ENCODE assay signal across 30 mouse cellular contexts in the genomic region with DNA sequence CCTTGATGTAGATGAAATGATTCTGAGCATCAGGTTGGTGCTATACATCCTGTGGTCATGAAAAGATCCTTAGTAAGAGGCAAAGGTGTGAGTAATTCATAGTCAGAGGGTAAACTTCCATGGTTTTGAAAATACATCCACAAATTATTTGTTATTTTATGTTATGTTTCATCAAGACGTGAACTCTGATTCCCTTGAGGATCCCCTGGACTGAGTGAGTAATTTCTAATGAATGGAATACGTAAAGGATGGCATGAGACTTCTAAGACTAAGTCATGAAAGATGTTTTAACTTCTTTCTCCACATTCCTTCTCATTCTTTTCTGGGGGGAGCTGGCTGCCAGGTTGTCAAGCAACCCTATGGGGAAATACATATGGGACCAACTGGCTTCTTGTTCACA. TPM values are rescaled to one million over a fixed set of nuclear protein-coding genes. Genes with fewer than 3 reads are reported as not detected.
"Had no signal": no experiment of that assay in that cellular context is flagged by ENCODE, and none has a peak within 500 bp of the region (broad histone marks: within the 10 kb centered on the region; RNA-seq: fewer than 3 reads in every experiment).

No protein-coding gene starts in this region.

- H3K9me3 ChIP-seq: heart, embryonic 13.5 days; heart, embryonic 15.5 days; hindbrain, embryonic 13.5 days; hindbrain, embryonic 15.5 days; intestine, embryonic 15.5 days; limb, embryonic 13.5 days; limb, embryonic 15.5 days; liver, embryonic 12.5 days had no signal

- H3K4me3 ChIP-seq: gastrocnemius, adult 2 months; heart, adult 2 months; heart, embryonic 13.5 days; heart, embryonic 15.5 days; hindbrain, embryonic 13.5 days; hindbrain, embryonic 15.5 days; intestine, embryonic 15.5 days; layer of hippocampus, adult 2 months; left cerebral cortex, adult 2 months; limb, embryonic 13.5 days; limb, embryonic 15.5 days; liver, embryonic 12.5 days had no signal

- H3K36me3 ChIP-seq: heart, embryonic 13.5 days; heart, embryonic 15.5 days; hindbrain, embryonic 13.5 days; hindbrain, embryonic 15.5 days; intestine, embryonic 15.5 days; limb, embryonic 13.5 days; limb, embryonic 15.5 days; liver, embryonic 12.5 days had no signal

- H3K4me1 ChIP-seq: heart, embryonic 13.5 days; heart, embryonic 15.5 days; hindbrain, embryonic 13.5 days; hindbrain, embryonic 15.5 days; intestine, embryonic 15.5 days; limb, embryonic 15.5 days; liver, embryonic 12.5 days had no signal

- H3K27ac ChIP-seq: gastrocnemius, adult 2 months; heart, adult 2 months; heart, embryonic 13.5 days; heart, embryonic 15.5 days; hindbrain, embryonic 13.5 days; hindbrain, embryonic 15.5 days; hindbrain, postnatal 0 days; intestine, embryonic 15.5 days; layer of hippocampus, adult 2 months; left cerebral cortex, adult 2 months; limb, embryonic 13.5 days; limb, embryonic 15.5 days; liver, embryonic 12.5 days; liver, embryonic 14.5 days had no signal

- H3K27me3 ChIP-seq: hindbrain, embryonic 15.5 days; intestine, embryonic 15.5 days; limb, embryonic 13.5 days; limb, embryonic 15.5 days; liver, embryonic 12.5 days had no signal

- H3K9ac ChIP-seq: heart, embryonic 13.5 days; heart, embryonic 15.5 days; hindbrain, embryonic 13.5 days; hindbrain, embryonic 15.5 days; intestine, embryonic 15.5 days; limb, embryonic 13.5 days; limb, embryonic 15.5 days; liver, embryonic 12.5 days; liver, embryonic 14.5 days had no signal

- H3K4me2 ChIP-seq: heart, embryonic 11.5 days; heart, embryonic 13.5 days; heart, embryonic 15.5 days; hindbrain, embryonic 13.5 days; hindbrain, embryonic 15.5 days; intestine, embryonic 15.5 days; limb, embryonic 13.5 days; limb, embryonic 15.5 days; liver, embryonic 12.5 days had no signal

- ATAC-seq: hindbrain, postnatal 0 days; intestine, embryonic 15.5 days; liver, embryonic 12.5 days had no signal

- DNase-seq: gastrocnemius, adult 2 months; gastrocnemius, postnatal 10 days; gastrocnemius, postnatal 25 days; heart, adult 2 months; heart, postnatal 14 days; heart, postnatal 36 days; kidney, adult 11 months; kidney, adult 2 months; kidney, postnatal 10 days; kidney, postnatal 25 days; kidney, postnatal 4 days had no signal

RNA-seq across cellular contexts. Expression of gene Bnc1, which starts 31.6 kb away (rescaled TPM):
- total RNA-seq: gastrocnemius, adult 2 months; gastrocnemius, postnatal 10 days; granulocyte monocyte progenitor cell, adult 5-6 weeks; hematopoietic stem cell, adult 5-6 weeks; layer of hippocampus, postnatal 10 days; layer of hippocampus, postnatal 25 days; left cerebral cortex, adult 2 months; left cerebral cortex, postnatal 14 days; left cerebral cortex, postnatal 36 days had no signal
- polyA plus RNA-seq: hindbrain, postnatal 0 days had no signal
